Mouse (Mus musculus) spleen, postnatal 10 days (tissue): ENCODE data around the gene Snx29.

Experiments
- DNase-seq, 2 experiments: peaks; one replicate each; pipeline ENCODE4 v3.0.0; 2021 to 2022; ENCODE audit warnings: low spot score in 2 of 2

Snx29 gene

GRCm38 (mm10) chr16:11407932-11408620 lies 85.4 kb downstream of the Snx29 start:
- DNase-seq = no peak

GRCm38 (mm10) chr16:11408726-11409125 lies 86.0 kb downstream of the Snx29 start:
- no peak for DNase-seq

GRCm38 (mm10) chr16:11414631-11415030 lies 91.9 kb downstream of the Snx29 start:
- DNase-seq = no peak

DNA sequence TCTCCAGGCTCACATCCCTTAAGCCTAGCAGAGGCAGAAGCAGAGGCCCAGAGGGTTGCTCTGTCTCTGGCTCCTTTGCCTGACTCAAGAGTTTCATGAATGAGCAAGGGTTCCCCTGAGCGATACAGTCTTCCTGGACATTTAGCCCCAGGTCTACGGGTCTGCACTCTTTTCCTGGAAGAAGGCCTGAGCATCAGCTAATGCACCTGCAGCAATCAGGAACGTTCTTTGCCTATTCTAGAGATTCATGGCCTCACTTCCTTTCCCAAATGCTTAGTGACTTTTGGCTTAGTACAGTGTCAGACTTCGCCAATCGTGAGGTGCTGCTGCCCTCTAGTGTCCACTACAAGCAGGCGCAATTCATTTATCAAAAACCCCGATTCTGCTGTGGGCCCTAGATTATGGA lies 95.5 kb downstream of the Snx29 start:
- DNase-seq = peak; percentile 26 to 59

DNA sequence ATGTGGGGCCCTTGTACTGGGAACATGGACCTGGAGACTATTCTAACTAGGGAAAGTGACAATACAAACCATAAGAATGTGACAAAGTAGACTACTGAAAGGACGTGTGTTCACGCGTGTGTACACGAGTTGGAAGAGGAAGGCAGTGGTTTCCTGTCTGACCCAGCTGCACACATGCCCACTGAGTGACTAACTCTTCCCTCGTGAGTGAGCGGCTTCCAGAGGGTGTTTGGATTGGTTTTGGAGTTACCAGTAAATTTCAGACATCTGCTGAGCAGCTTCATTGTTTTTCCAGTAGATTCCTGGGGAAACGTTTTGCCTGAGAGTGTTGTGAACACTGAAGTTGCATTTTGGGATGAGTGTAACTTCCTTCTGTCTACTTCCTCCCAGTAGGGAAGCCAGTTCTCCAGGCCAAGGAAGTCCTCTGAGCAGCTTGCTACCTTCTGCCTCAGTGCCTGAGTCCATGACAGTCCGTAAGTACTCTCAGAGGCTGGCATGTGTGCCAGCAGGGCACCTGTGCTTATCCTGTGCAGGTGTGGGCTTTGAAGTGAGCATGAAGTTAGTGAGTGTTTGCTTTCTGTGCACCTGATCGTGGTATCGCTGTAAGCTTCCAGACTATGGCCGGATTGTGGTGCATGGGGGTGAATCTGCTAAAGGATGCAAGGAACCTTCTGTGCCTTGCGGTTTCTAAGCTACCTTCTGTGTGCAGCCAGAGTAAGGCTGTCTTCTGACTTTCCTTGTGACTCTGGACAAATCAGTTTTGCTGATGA lies 97.8 kb downstream of the Snx29 start:
- no peak for DNase-seq

DNA sequence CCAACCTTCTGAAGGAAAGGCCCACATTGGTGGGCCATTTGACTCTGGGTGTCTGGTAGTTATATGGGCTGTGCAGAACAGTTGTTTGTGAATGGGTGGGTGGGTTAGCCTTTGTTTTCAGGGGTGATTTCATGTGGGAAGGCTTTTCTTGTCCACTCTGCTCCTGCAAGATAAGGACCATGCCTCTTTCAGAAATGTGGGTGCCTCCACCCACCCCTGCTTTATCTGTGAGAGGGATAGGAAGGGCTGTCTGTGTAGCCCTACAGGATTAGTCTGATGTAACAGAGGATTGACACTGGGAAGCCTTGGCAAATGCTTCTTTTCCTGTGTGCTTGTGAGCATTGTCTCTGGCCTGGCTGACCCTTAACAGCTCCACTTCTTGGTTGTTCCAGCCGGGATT lies 99.5 kb downstream of the Snx29 start:
- DNase-seq = no peak

GRCm38 (mm10) chr16:11422889-11423610 lies 100.3 kb downstream of the Snx29 start:
- DNase-seq = no peak

DNA sequence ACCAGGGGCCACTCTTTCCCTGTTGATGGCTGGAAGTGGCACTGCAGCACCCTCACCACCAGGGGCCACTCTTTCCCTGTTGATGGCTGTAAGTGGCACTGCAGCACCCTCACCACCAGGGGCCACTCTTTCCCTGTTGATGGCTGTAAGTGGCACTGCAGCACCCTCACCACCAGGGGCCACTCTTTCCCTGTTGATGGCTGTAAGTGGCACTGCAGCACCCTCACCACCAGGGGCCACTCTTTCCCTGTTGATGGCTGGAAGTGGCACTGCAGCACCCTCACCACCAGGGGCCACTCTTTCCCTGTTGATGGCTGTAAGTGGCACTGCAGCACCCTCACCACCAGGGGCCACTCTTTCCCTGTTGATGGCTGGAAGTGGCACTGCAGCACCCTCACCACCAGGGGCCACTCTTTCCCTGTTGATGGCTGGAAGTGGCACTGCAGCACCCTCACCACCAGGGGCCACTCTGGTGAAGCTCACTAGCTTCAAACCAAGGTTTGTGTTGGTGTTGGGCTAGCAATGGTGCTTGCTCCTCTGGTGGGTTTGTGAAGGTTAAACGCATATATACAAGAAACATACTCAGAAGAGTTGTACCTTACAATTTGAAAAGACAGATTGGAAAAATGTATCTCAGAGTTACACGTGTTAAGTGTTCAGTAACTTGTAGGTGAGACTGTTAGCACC lies 101.0 kb downstream of the Snx29 start:
- peak in 1 of 2 experiments; percentile 50 for DNase-seq

DNA sequence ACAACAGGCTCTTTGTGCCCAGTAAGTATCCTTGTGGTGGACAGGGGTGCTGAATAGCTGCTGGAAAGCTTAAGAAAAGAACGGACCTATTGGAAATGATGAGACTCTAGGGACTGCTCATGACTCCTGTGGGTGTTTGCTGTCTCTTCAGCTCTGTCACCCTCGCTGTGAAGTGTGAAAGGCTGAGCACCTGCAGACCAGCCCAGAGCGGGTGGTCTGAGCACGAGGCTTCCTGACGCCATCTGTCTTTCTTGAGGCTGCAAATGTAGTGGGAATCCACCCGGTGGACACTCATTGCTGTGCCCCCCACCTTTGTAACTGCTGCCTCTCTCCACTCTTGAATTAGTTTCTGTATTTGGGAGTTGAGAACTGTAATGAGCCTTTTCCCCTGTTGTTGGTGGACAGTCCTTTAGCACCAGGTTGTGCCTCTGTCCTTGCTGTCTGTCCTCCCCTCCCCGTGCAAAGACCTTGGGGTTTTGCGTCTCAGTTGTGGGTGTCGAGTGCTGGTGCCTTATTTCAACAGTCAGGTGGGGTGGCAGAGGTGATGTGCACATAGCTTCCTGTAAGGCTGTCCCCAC lies 101.9 kb downstream of the Snx29 start:
- DNase-seq = no peak

- no peak for DNase-seq
Observed at GRCm38 (mm10) chr16:11425279-11425678, 102.6 kb downstream of the Snx29 start.

DNA sequence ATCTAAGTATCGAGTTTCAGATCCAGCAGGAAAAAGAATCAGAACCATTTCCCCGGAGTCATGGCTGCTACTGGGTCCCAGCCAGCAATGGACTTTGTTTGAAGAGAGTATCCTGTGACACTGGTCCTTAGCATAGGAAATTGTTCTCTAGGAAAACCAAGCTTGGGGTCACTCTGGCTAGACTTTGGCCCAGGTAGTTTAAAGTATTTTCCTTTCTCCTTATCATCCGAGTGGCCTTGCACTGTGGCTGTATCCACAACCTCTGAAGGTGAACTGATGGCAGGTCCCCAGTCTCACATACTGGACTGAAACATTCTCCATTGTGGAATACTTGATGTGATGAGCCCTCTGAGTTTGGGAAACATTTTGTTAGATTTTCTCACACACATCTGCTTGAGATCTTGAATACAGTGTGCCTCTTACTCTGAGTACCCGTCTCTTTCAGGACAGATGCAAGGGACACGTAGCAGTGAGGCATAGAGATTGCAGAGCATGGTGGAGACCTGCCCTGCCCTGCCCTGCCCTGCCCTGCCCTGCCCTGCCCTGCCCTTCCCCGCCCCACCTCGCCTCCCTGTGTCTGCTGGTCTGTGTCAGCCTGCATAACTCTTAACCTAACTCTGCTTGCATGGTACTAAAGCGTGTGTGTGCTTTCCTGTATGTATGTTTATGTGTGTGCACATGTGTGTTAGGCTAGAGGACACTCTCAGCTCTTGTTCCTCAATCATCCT lies 104.3 kb downstream of the Snx29 start:
- DNase-seq = no peak

DNA sequence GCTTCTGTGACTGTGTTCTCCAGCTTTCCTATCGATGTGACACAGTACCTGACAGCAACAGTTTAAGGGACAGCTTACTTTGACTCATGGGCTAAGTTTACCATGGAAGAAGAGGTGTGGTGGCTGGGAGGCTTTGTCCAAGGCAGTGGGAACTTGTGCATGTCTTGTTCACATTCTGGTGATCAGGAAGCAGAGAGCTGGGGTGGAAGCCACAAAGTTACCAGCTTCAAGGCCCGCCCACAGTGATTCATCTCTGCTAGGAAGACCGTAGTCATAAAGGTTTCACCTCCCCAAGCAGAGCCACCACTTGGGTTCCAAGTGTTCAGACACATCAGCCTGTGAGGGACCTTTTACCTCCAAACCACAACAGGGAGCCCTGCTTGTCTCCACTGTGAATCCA lies 107.1 kb downstream of the Snx29 start:
- no peak for DNase-seq

- DNase-seq = no peak
Observed at GRCm38 (mm10) chr16:11430520-11430919, 107.8 kb downstream of the Snx29 start.

DNA sequence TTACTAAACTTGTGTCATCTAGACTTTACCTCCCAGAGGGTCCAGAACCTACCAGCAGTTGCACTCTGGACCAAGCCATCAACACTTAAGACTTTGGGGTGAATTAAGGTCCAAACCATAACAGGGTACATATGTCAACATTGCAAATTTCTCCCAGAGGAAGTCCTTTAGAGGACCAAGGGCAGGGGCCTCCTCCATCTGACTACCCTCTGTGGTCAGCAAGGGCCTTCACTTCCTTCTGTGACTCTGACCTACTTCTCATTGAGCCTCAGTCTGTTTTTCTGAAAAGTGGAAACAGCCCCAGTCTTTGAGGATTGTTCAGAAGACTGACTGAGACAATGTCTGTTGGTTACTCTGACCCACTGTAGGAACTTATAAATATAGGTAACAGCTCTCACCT lies 111.1 kb downstream of the Snx29 start:
- DNase-seq = no peak

DNA sequence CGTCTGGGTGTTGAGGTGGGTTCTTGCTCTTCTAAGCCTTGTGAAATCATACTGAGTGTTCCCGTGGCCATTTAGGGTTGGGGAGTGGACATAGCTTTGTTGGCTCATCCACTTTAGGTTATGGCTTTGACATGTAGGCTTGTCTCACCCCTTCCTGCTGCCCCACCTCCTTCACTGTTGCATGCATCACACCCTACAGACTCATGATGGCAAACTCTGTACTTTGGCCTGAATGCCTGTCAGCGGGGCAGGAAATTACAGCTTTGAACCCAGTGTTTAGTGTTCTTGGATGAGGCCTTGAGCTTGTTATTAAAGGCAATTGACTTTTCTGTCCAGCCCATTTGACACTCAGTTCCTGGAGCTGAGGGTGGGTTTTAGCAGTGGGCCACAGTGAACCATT lies 114.9 kb downstream of the Snx29 start:
- DNase-seq = no peak

DNA sequence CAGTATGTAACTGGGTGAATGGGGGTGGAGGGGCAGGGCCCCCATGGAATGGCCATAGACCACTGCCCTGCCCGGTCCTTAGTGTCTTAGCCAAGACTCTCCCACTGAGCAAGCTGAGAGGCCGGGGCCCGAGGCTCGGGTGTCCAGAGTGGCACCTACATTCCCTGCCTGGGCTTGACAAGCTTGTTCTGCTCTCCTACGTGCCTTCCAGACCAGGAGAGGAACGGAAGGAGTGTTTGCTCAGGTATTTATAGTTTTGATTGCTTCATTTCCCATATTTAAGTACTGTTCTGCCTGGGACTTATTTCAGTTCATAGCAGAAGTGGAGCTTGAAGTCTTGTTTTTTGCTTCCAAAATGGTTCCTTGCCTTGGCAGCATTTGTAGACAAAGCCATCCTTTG lies 116.7 kb downstream of the Snx29 start:
- DNase-seq = no peak

DNA sequence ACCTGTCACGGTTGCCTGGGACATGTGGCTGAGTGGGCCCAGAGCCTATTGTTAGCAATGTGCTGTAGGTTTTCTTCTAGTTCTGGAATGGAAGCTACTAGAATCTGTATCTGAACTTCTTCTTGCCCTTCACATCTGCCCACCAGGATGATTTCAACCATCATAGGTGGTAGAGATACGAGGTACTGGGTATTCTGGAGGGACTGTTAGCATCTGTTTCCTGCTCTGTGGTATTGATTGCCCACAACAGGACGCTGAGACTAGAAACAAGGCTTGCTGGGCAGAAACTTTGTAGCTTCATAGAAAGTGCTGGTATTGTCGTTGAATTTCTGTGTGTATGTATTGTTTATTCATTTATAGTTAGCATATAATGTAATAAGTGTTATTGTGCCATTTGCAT lies 118.9 kb downstream of the Snx29 start:
- no peak for DNase-seq

- no peak for DNase-seq
Observed at GRCm38 (mm10) chr16:11442534-11442933, 119.8 kb downstream of the Snx29 start.

DNA sequence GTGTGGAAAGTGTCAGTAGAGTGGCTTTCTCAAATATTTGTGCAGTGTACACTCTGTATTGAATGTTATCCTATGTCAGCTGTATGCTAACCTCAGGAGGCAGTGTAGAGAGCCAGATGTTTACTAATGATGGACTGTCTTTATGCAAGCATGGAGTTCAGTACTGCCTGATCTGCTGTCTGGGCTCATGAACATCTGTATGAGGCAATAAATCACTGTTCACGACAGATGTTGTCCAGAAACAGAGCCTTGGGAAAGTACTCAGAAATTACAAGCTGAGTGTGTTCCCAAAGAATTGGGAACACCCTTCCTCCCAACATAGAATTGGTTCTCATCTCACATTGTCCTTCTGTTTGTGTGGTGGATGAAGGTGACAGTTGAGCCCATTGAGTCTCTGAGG lies 121.9 kb downstream of the Snx29 start:
- DNase-seq = no peak

DNA sequence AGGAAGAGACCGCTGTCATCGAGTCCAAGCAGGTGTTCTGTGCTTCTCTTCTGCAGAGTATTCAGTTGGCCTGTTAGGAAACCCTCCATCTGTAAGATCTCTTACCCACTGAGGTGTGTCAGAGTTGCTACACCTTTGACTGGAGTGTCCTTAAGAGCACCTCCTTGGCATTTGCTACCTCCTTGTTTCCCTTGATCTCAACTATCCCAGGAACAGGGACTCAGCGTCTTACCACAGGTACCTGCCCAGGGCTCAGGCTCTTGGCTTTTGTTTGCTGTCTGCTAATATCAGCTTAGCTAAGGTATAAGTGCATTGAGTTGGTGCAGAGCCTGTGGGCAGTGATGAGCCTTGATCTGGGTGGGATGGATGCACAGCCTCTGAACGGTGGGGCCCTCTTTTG lies 124.3 kb downstream of the Snx29 start:
- no peak for DNase-seq

DNA sequence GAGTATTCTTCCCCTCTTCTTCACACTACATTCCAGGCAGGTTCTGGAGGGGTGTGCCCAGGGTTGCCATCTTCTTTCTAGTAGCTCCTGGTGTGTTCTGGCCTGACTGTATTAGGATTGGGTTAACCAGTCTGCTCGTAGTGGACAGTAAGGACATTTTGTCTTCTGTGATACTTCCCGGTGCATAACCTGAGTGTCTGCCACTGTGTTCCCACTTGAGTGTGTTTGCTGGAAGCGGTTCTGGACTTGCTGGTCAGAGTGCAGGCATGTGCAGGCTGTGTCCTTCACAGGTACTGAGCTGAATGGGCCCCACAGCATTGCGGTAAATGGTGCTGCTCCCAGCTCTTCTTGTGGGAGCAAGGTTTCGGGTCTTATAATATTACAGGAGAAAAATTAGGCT lies 125.2 kb downstream of the Snx29 start:
- DNase-seq = no peak
